Mouse (Mus musculus) skeletal muscle tissue, adult 2 months (tissue): ENCODE results near the gene Fundc2.
A peak's percentile ranks its signal among the peaks of the same experiment; 100 is the strongest.

Source experiments
- DNase-seq: peaks from one replicate; pipeline ENCODE4 v3.0.0-alpha.2; 2012; ENCODE audit warnings: low read depth, low spot score

The Fundc2 gene

GRCm38 (mm10) chrX:75382195-75382771 is at the start of gene Fundc2, which contains the start of gene F8:
Fundc2 (plus strand) TSS chrX:75382399.
F8 (minus strand) TSS chrX:75382615.
- DNase-seq: peak; percentile 83

GRCm38 (mm10) chrX:75370197-75370596 is 12.0 kb upstream of the Fundc2 start:
- DNase-seq: no peak

GRCm38 (mm10) chrX:75372666-75373425 is 9.4 kb upstream of the Fundc2 start:
- peak; percentile 16 for DNase-seq

GRCm38 (mm10) chrX:75376815-75377214 is 5.4 kb upstream of the Fundc2 start:
- DNase-seq: no peak

- no peak for DNase-seq
Observed at GRCm38 (mm10) chrX:75381176-75381575, 1.0 kb upstream of the Fundc2 start.

GRCm38 (mm10) chrX:75381699-75382098 is 500 bp upstream of the Fundc2 start:
- DNase-seq: no peak

GRCm38 (mm10) chrX:75399471-75399870 is 17.3 kb downstream of the Fundc2 start:
- DNase-seq: no peak

GRCm38 (mm10) chrX:75402668-75403067 is 20.5 kb downstream of the Fundc2 start:
- no peak for DNase-seq

GRCm38 (mm10) chrX:75403350-75403749 is 21.2 kb downstream of the Fundc2 start:
- no peak for DNase-seq

- DNase-seq: no peak
Observed at GRCm38 (mm10) chrX:75409711-75410110, 27.5 kb downstream of the Fundc2 start.

- DNase-seq: peak; percentile 81
Observed at GRCm38 (mm10) chrX:75415936-75416785, 34.0 kb downstream of the Fundc2 start, which contains the start of the genes Cmc4, Mtcp1 and Brcc3. Cmc4 (minus strand) TSS chrX:75416584. Mtcp1 (minus strand) TSS chrX:75416588. Brcc3 (plus strand) TSS chrX:75416628.
